Mouse (Mus musculus) A20 (cell line): ENCODE measurements at regions not wholly inside any gene's neighbourhood (a gene's known extent, or its start where the extent isn't known, plus 50 kb on each side); places are given as distances from the start of the nearest gene placed in this dataset.

Experiments used
- DNase-seq: peaks from one replicate; pipeline ENCODE4 v3.0.0-alpha.2; 2011; ENCODE audit warnings: low read depth, low spot score

GRCm38 (mm10) chr10:21775911-21776761 lies 105.8 kb upstream of the Sgk1 start:
- peak; percentile 24 for DNase-seq

- DNase-seq, result no peak
Measured at GRCm38 (mm10) chr10:21776762-21777080, 105.3 kb upstream of the Sgk1 start.

GRCm38 (mm10) chr10:21777103-21777502 lies 104.9 kb upstream of the Sgk1 start:
- peak; percentile 44 for DNase-seq

- no peak for DNase-seq
Measured at GRCm38 (mm10) chr10:21783478-21783877, 98.5 kb upstream of the Sgk1 start.

- DNase-seq, result no peak
Measured at GRCm38 (mm10) chr10:21785110-21785509, 96.9 kb upstream of the Sgk1 start.

GRCm38 (mm10) chr10:21785785-21786184 lies 96.2 kb upstream of the Sgk1 start:
- DNase-seq, result no peak

- DNase-seq, result no peak
Measured at GRCm38 (mm10) chr10:21789847-21790530, 92.0 kb upstream of the Sgk1 start.

- DNase-seq, result no peak
Measured at GRCm38 (mm10) chr10:21790991-21791390, 91.0 kb upstream of the Sgk1 start.

- no peak for DNase-seq
Measured at GRCm38 (mm10) chr10:21792431-21792830, 89.6 kb upstream of the Sgk1 start.

- DNase-seq, result no peak
Measured at GRCm38 (mm10) chr10:21793641-21794040, 88.3 kb upstream of the Sgk1 start.

GRCm38 (mm10) chr10:21796386-21796785 lies 85.6 kb upstream of the Sgk1 start:
- DNase-seq, result no peak

GRCm38 (mm10) chr10:21798103-21798502 lies 83.9 kb upstream of the Sgk1 start:
- DNase-seq, result no peak

- DNase-seq, result no peak
Measured at GRCm38 (mm10) chr10:21801556-21801955, 80.4 kb upstream of the Sgk1 start.

GRCm38 (mm10) chr10:21803184-21803583 lies 78.8 kb upstream of the Sgk1 start:
- DNase-seq, result no peak

- no peak for DNase-seq
Measured at GRCm38 (mm10) chr10:21804761-21805160, 77.2 kb upstream of the Sgk1 start.

- DNase-seq, result no peak
Measured at GRCm38 (mm10) chr10:21805606-21806005, 76.4 kb upstream of the Sgk1 start.

- DNase-seq, result no peak
Measured at GRCm38 (mm10) chr10:21806716-21807115, 75.3 kb upstream of the Sgk1 start.

- DNase-seq, result no peak
Measured at GRCm38 (mm10) chr10:21819686-21820085, 62.3 kb upstream of the Sgk1 start.

GRCm38 (mm10) chr10:21821421-21821820 lies 60.6 kb upstream of the Sgk1 start:
- no peak for DNase-seq

- no peak for DNase-seq
Measured at GRCm38 (mm10) chr10:21824418-21825025, 57.5 kb upstream of the Sgk1 start.

- peak; percentile 48 for DNase-seq
Measured at GRCm38 (mm10) chr10:21826793-21827504, 55.0 kb upstream of the Sgk1 start.

- no peak for DNase-seq
Measured at GRCm38 (mm10) chr10:21827505-21827844, 54.5 kb upstream of the Sgk1 start.
